Mouse (Mus musculus) limb, embryonic 11.5 days (tissue): ENCODE measurements around the gene Ano10. TPM values are rescaled to one million over a fixed set of nuclear protein-coding genes. Genes with fewer than 3 reads are reported as not detected.

ENCODE experiments used
- microRNA-seq: library from miRNA; unstranded; fragments of <30 nt; microRNA quantifications from one replicate; pipeline ENCODE4, GENCODE M21; 2016
- polyA plus RNA-seq: library from polyadenylated mRNA; unstranded; fragments of >200 nt; fragmentation: Nextera tagmentation; extraction: Ambion mirVana; gene quantifications from 2 replicates; pipeline ENCODE4 v1.2.1, GENCODE M21; 2014

The Ano10 gene
- polyA plus RNA-seq, 1 experiment from 2014 or later: 26.8 TPM

Small RNA genes lying within 50 kb of the gene (microRNA-seq; reads per million reads assigned to microRNA genes)
- not detected for gene Mir8106

Other genes starting within 250 kb of the Ano10 start
- gene Snrk, start 177.2 kb downstream of the Ano10 start, polyA plus RNA-seq: 22.6 and 28.6 TPM in 2 replicates
- 19.5 and 21.9 TPM in 2 replicates for gene Abhd5, start 57.2 kb upstream of the Ano10 start, polyA plus RNA-seq